Mouse (Mus musculus) erythroblast, embryonic 14.5 days (primary cell): ENCODE results near the gene Itga8. TPM values are rescaled to one million over a fixed set of nuclear protein-coding genes. Genes with fewer than 3 reads are reported as not detected.

Experiments
- H3K27me3 ChIP-seq: 2 replicates; pipeline ENCODE4 v1.6.1; 2012; ENCODE audit warnings: inconsistent platforms; ENCODE audit not compliant: control insufficient read depth
- H3K36me3 ChIP-seq: 2 replicates; pipeline ENCODE4 v1.6.1; 2012; ENCODE audit warnings: mild to moderate bottlenecking, inconsistent platforms; ENCODE audit not compliant: control insufficient read depth
- H3K4me1 ChIP-seq: 2 replicates; pipeline ENCODE4 v1.6.1; 2012; ENCODE audit warnings: inconsistent platforms; ENCODE audit not compliant: control insufficient read depth
- H3K4me3 ChIP-seq: replicated peaks from 2 replicates; pipeline ENCODE3; 2012; ENCODE audit warnings: moderate library complexity, mild to moderate bottlenecking, inconsistent platforms
- H3K9me3 ChIP-seq: 2 replicates; pipeline ENCODE4 v1.6.1; 2012; ENCODE audit warnings: low read length, inconsistent platforms, mixed read lengths; ENCODE audit not compliant: control insufficient read depth
- GATA1 ChIP-seq: IDR thresholded peaks from 2 replicates; pipeline ENCODE4 v1.6.1; 2012; ENCODE audit warnings: low read length, inconsistent platforms, mixed read lengths
- TAL1 ChIP-seq: IDR thresholded peaks from 3 replicates; pipeline ENCODE4 v1.6.1; 2012; ENCODE audit warnings: low read length, inconsistent platforms, mixed read lengths
- polyA plus RNA-seq: library from polyadenylated mRNA; stranded (reverse); fragments of >175 nt; gene quantifications from 2 replicates; pipeline ENCODE4 v1.2.3, GENCODE M21; 2012

Itga8 gene
- polyA plus RNA-seq, 1 experiment, result not detected

DNA sequence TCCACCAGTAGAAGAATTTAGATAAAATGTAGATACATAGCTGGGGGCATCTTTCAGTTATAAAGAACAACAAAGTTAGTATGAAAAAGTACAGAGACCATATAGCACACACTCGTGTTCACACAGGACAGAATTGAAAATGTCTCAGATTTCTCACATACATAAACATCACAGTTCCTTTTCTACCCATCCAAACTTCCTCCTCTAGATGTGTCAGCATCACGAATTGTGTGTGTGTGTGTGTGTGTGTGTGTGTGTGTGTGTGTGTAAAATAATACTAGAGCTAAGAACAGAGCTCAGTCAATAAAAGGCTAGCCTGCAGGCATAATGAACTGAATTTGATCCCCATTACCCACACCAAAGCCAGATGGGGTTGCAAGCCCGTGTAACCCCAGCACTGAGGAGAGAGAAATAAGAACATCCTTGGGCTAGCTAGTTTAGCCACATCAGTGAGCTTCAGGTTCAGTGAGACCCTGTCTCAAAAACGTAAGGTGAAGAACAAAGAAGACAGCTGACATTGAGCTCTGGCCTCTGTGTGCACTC lies 22.6 kb downstream of the Itga8 start:
- no peak overlapping the region for H3K4me3 ChIP-seq
- H3K27me3 ChIP-seq, result 0 out of 2 replicates have a peak, but pooled peaks cover 2% of the 10 kb centered on the region
- no peaks in the 10 kb centered on the region for H3K4me1 ChIP-seq
- TF ChIP-seq GATA1 (no peak), TAL1 (no peak)
- no peaks in the 10 kb centered on the region for H3K36me3 ChIP-seq
- H3K9me3 ChIP-seq, result no peaks in the 10 kb centered on the region

DNA sequence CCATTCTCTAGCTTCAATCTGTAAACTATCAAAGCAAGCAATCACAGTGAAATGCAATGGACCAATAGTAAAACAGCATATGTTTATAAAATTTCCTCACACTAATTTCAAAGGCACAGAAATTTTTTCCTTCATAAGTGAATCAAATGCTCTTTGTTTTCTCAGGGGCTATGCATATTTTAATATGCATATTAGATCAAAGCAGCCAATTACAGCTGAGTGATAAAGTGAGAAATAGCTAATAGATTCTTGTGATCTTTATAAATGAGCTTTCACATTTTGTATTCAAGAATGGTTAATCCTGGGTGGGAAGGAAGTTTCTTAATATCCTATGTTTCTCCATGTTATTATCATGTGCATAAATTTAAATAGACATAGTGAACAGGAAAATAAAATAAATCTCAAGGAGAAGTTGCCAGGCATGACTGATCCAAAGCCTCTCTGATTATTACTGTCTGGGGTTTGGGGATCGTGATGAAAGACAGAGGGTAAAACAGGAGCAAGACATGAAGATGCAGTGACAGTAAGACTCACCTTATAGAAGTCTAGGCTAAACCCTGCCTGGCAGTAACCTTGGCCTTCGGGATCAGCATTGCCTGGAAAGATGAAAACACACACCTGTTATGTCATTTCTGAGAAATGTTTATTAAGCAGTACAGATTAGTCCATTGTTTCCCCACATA lies 44.9 kb downstream of the Itga8 start:
- Histone ChIP-seq H3K36me3 (no peaks in the 10 kb centered on the region), H3K9me3 (no peaks in the 10 kb centered on the region), H3K4me3 (no peak overlapping the region), H3K27me3 (no peaks in the 10 kb centered on the region), H3K4me1 (no peaks in the 10 kb centered on the region)
- TF ChIP-seq TAL1 (no peak), GATA1 (no peak)

DNA sequence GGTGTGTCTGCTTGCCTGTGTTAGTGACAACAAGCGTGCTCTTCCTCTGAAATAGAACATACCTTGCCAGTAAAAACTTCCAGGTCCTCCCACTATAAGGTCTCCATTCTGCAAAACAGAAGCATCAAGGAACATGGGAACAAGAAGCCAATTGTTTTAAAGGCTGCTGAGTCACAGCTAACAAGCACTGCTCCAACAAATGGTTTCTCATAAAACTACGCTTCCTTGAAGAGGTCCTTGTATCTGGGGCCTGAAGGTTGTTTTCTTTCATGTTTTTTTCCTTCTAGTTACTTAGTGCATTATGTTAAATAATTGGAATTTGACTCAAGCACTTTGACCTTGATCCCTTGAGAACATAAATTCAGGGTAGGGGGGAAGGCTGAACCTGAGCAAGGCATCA lies 45.8 kb downstream of the Itga8 start:
- no peaks in the 10 kb centered on the region for H3K9me3 ChIP-seq
- TF ChIP-seq GATA1, result no peak
- no peak for TF ChIP-seq TAL1
- H3K4me1 ChIP-seq, result no peaks in the 10 kb centered on the region
- no peaks in the 10 kb centered on the region for H3K36me3 ChIP-seq
- H3K4me3 ChIP-seq, result no peak overlapping the region
- H3K27me3 ChIP-seq, result no peaks in the 10 kb centered on the region

DNA sequence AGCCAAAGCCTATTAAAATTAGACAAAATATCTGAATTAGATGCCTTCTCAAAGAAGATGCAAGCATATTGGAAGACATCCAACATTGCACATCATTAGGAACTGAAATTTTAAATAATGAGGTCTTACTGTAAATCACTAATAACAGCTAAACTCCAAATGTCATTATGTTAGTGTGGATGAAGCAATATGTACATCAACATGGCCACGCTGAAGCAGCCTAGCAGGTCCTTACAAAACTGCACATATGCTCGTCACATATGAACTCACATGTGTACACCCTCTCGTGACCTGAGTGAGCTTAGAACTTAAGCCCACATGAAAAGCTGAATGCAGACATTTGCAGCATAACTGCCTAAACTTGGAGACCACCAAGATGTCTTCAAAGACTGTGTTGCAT lies 66.4 kb downstream of the Itga8 start:
- Histone ChIP-seq H3K9me3 (no peaks in the 10 kb centered on the region), H3K4me1 (no peaks in the 10 kb centered on the region), H3K27me3 (no peaks in the 10 kb centered on the region), H3K4me3 (no peak overlapping the region), H3K36me3 (no peaks in the 10 kb centered on the region)
- TF ChIP-seq GATA1 (no peak), TAL1 (no peak)

DNA sequence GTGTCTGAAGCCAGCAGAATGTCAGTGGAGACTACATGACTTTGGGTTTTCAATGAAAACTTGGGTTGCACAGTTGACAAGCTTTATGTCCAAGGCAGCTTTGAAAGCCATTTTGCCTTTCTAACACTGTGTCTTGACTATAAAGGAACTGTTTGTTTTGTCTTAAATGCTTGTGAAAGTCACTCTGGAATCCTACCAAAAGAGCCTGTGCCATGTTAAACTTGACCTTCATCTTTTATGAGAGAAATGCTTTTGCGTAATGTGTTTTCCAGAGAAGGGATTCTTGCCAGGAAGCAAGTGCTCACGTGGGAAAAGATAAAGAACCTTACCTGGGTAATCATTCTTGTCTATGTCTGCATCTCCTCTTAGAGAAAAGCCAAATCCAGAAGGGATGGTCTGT lies 72.0 kb downstream of the Itga8 start:
- TF ChIP-seq GATA1 (no peak), TAL1 (no peak)
- Histone ChIP-seq H3K4me1 (no peaks in the 10 kb centered on the region), H3K9me3 (no peaks in the 10 kb centered on the region), H3K36me3 (no peaks in the 10 kb centered on the region), H3K4me3 (no peak overlapping the region), H3K27me3 (no peaks in the 10 kb centered on the region)

DNA sequence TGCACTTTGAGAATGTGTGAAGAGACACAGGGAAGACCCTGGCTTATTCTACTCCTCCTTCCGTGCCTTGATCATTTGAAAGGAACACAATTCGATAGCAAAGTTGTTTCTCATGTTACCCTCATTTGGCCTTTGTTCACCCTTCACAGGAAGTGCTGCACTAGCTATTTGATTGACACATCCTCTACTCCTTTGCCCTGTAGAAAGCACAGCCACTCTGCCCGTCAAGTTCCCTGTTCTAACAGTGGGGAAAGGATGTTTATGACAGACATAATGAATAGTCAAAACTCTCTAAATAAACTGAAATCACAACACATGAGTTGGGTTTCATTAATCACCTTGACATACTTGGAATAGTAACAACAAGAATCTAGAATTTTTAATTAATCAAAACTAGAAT lies 73.4 kb downstream of the Itga8 start:
- Histone ChIP-seq H3K4me3 (no peak overlapping the region), H3K27me3 (no peaks in the 10 kb centered on the region), H3K9me3 (no peaks in the 10 kb centered on the region), H3K4me1 (no peaks in the 10 kb centered on the region), H3K36me3 (no peaks in the 10 kb centered on the region)
- TF ChIP-seq TAL1 (no peak), GATA1 (no peak)

DNA sequence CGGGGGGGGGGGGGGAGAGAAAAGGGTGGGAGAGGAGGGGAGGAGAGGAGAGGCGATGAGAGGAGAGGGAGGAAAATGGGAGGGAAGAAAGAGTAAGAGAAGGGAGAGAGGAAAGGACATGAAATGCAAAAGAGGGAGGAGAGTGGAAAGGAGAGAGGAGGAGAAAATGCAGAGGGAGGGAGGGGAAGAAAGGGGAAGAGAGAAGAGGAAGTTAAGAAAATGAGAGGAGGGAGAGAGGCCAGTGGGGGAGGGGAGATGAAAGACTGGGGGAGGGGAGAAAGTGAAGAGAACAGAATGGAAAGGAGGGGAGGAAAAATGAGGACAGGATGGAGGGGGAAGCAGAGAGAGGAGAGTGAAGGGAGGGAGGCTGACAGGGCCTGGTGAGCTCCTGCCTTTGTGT lies 74.5 kb downstream of the Itga8 start:
- Histone ChIP-seq H3K27me3 (no peaks in the 10 kb centered on the region), H3K4me3 (no peak overlapping the region), H3K9me3 (no peaks in the 10 kb centered on the region), H3K4me1 (no peaks in the 10 kb centered on the region), H3K36me3 (no peaks in the 10 kb centered on the region)
- no peak for TF ChIP-seq TAL1
- TF ChIP-seq GATA1, result no peak

DNA sequence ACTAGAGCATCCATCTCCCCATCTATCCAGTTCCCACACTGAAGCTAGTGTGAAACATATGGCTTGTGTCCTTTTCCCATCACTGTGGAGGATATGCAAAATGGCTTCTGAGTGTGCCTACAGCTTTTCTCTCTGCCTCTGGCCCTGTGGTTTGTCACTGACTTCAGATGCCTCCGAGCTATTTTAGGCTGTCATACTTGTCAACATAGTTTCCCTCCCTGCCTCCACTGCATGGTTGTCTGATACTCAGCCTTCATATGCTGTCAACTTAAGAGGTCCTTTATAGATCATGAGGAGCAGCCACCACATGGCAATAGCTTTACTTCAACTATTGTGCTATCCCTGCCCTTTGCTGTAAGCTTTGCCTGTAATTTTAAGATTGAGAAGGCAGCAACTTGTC lies 75.4 kb downstream of the Itga8 start:
- Histone ChIP-seq H3K4me1 (no peaks in the 10 kb centered on the region), H3K36me3 (no peaks in the 10 kb centered on the region), H3K4me3 (no peak overlapping the region), H3K27me3 (no peaks in the 10 kb centered on the region), H3K9me3 (no peaks in the 10 kb centered on the region)
- TF ChIP-seq GATA1, result no peak
- no peak for TF ChIP-seq TAL1

DNA sequence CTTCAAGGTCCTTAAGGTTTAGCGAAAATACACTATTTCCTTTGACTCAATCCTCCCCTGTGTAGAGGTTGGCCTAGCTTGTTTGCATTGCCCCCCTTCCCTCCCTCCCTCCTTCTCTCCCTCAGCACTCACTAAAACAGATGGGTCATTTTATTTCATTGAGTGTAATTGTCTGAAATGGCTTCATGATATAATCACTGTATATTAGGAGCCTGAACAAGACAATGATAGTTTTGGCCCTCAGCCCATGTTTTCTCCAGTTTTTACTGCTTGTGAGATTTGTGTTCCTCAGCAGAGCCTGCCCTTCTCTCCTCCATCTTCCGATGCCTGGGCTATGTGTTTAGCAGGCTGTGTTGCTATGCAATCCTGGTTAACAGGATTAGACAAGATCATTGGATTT lies 80.1 kb downstream of the Itga8 start:
- no peak overlapping the region for H3K4me3 ChIP-seq
- TF ChIP-seq GATA1 (no peak), TAL1 (no peak)

DNA sequence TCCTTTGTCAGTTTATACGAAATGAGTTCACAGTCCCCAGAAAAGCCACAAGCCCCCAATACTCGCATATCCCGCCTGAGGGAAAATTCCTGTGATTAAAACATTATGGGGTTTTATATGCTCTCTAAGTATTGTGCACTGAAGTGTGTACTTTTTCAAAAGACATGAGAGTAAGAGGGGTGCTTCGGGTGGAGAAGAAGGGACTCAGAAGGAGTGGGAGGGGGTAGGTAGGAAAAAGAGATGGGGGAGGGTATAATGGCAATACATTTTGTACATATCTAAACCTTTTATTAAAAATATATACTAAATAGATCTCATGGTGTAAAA lies 88.3 kb downstream of the Itga8 start:
- Histone ChIP-seq H3K4me1 (no peaks in the 10 kb centered on the region), H3K36me3 (no peaks in the 10 kb centered on the region), H3K27me3 (no peaks in the 10 kb centered on the region), H3K9me3 (no peaks in the 10 kb centered on the region), H3K4me3 (no peak overlapping the region)
- TF ChIP-seq GATA1, result no peak
- no peak for TF ChIP-seq TAL1

More for the DNA sequence above, 80.1 kb downstream of the Itga8 start:
- H3K36me3 ChIP-seq, result no peaks in the 10 kb centered on the region
- H3K4me1 ChIP-seq, result no peaks in the 10 kb centered on the region
- no peaks in the 10 kb centered on the region for H3K9me3 ChIP-seq
- no peaks in the 10 kb centered on the region for H3K27me3 ChIP-seq
